Mouse (Mus musculus) urinary bladder, postnatal 4 days (tissue): ENCODE measurements around the gene Exosc1.
A peak's percentile ranks its signal among the peaks of the same experiment; 100 is the strongest.

ENCODE experiments used
- DNase-seq, 2 experiments: peaks; one replicate each; pipeline ENCODE4 v3.0.0; 2021 to 2022; ENCODE audit warnings: low spot score in 2 of 2

Gene Exosc1

GRCm38 (mm10) chr19:41913774-41914591, 19.2 kb downstream of the Exosc1 start:
- no peak for DNase-seq

GRCm38 (mm10) chr19:41912121-41913080, 20.8 kb downstream of the Exosc1 start:
- no peak for DNase-seq

GRCm38 (mm10) chr19:41911178-41912073, 21.8 kb downstream of the Exosc1 start, which contains the start of gene Pgam1:
Pgam1 (plus strand) TSS chr19:41911923.
- DNase-seq, result peak; percentile 96 to 97

DNA sequence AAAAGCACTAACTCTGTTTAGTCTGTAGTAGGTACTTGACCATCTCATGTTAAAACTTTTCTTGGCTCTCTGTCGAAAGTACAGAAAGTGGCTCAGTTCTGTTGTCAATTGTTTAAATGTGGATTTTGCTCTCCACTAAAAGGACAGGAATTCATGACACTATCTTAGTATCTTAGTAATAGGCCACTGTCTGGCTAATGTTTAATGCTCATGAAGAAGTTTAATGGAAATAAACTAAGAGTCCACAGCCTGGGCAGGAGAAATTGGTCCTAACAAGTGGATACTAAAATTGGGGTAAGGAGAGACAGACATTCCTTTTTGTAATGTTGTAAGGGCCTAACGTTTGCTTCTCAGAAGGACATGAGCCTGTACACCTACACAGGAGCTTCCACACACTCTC, 22.8 kb downstream of the Exosc1 start:
- no peak for DNase-seq

GRCm38 (mm10) chr19:41908736-41909135, 24.5 kb downstream of the Exosc1 start:
- no peak for DNase-seq

GRCm38 (mm10) chr19:41907079-41907760, 26.0 kb downstream of the Exosc1 start:
- DNase-seq, result no peak

- no peak for DNase-seq
These were observed 26.7 kb downstream of the Exosc1 start for GRCm38 (mm10) chr19:41906311-41907078.

GRCm38 (mm10) chr19:41905246-41905645, 28.0 kb downstream of the Exosc1 start:
- DNase-seq, result no peak

GRCm38 (mm10) chr19:41902848-41903593, 30.2 kb downstream of the Exosc1 start:
- DNase-seq, result no peak

DNA sequence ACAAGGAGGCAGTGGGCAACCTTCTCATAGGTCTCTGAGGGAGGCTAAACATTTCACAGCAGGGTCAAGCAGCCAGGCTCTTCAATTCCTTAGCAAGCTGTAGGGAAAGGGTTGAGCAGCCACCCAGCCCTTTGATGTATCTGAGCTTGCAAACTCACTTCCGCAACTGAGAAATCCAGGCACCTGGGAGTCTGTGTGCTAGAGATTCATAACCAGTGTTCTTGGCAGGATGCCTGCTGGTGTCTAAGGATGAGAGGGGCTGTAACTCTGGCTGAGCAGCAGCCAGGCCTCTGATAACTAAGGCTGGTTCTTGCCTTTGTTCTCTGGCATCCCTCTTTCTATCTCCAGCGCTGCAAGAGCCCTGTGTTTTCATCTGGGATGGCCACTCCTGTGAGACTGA, 31.5 kb downstream of the Exosc1 start:
- DNase-seq, result no peak

DNA sequence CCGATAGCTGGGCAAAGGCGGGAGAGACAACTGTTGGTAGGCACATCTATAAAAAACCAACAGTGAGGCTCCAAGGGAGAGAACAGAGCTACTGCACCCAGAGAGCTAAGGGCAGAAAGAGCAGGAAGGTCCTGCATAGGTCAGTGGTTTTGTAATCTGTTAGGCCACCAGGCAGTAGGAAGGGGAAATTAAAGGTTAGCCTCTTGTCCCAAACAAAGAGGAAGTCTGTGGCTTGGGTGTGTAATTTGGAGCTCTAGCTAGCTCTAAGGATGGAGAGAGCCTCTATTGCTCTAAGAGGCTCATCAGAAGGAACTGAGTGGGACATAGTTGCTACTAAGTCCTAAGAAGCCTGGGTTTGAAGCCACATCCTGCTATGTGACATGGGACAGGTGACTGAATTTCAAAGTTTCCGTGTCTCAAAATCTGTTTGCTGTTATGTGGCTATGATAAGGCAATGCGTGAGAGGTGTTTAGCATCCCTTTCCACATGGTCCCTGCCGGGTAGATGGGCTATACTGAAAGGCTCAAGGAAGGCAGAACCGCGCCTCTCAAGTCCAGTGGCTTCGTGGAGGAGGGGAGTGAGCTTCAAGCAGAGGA, 32.6 kb downstream of the Exosc1 start:
- DNase-seq, result no peak

GRCm38 (mm10) chr19:41898860-41899259, 34.4 kb downstream of the Exosc1 start:
- DNase-seq, result no peak

- no peak for DNase-seq
These were observed 36.9 kb downstream of the Exosc1 start for GRCm38 (mm10) chr19:41896319-41896711.

DNA sequence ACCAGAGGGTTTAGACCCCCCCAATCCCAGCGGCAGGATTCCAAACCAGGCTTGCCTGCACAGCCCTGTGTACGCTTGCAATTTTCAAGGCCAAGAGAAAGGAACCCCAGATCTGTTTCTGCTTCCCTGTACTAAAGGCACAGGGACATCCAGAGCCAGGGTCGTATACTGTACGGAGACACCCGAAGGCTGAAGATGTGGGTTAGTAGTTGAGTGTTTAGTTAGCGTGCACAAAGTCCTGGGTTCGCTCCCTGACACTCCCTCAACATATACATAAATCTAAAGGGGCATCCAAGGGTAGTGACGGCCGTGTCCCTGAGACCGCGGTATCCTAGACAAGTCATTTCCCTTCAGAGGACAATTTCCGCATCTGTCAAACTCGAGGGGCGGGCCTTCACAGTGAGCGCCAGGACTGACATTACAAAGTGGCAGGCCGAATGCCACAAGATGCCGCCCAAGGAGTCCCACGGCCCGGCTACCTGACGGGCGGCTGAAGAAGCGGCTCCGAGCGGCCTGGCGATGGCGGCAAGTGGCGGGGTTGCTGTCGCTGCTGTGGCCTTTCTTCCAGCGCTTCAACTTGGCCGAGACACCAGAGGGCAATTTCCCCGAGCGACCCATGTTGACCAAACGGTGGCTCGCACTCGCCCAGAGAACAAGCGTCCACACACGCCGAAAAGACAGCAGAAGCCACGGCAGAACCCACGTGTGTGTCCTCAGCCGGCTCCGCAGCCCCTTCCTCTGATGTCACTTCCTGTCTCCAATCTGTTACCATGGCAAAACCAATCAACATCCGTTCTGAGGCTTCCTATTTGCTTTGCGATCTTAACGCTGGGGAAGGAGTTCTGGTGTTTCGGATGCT, 37.5 kb downstream of the Exosc1 start, which contains the start of gene Rrp12:
Gene Rrp12 (minus strand): TSS at position 714 of the 859 bp plus-strand sequence.
- peak; percentile 62 to 74 for DNase-seq

- no peak for DNase-seq
These were observed 38.3 kb downstream of the Exosc1 start for GRCm38 (mm10) chr19:41894959-41895358.

- no peak for DNase-seq
These were observed 45.0 kb downstream of the Exosc1 start for GRCm38 (mm10) chr19:41888191-41888590.

DNA sequence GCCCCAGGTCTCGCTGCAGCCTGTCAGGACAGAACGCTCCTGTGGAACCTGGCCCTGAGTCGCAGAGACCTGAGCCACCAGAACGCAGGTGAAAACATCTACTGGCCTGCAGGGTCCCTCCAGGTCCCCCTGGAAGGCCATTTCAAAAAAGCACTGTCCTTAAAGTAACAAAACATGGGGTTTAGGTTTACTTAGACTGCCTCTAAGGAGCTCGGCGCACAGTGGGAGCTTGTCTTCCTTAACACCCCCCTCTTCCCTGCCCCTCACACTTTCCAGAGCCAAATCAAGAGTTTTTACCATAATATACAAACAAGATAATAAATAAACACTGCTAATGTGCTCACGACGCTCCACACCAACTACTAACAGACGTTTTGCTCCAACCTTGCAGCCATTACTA, 49.3 kb downstream of the Exosc1 start:
- DNase-seq, result no peak

GRCm38 (mm10) chr19:41881842-41882241, 51.4 kb downstream of the Exosc1 start:
- no peak for DNase-seq
